Mouse (Mus musculus): ENCODE measurements around the gene Pax5.

- TF ChIP-seq CTCF (IDR thresholded peaks at IDR 0.05; ENCODE audit: low read depth), result no peak
- TF ChIP-seq EP300 (IDR thresholded peaks at IDR 0.05; ENCODE audit: low read depth), result no peak
Observed at GRCm38 (mm10) chr4:44568666-44569065, 141.6 kb downstream of the Pax5 start.

All from liver, postnatal 0 days (tissue).